Mouse (Mus musculus): ENCODE data around the gene Phlpp1.

Phlpp1 gene

DNA sequence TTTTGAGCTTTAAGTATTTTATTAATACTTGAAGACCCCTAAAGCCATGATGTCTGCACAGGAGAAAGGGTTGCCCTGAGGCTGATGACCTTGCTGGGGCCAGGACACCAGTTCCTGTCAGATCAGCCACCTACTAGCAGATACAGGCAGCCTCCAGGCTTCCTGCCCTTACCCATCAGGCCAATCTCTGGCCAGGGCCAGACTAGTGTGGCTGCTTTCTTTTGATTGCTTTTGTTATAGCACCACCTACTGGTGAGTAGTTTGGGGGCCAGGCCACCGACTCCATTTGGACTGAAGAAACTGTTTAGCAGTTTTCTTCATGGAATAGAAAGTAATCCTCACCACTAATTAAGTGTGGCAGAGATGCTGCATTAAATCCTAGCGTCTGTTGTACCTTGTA, 223.9 kb downstream of the Phlpp1 start:
- WGBS, result 11% methylated on average over 2 of the region's 2 CpGs

DNA sequence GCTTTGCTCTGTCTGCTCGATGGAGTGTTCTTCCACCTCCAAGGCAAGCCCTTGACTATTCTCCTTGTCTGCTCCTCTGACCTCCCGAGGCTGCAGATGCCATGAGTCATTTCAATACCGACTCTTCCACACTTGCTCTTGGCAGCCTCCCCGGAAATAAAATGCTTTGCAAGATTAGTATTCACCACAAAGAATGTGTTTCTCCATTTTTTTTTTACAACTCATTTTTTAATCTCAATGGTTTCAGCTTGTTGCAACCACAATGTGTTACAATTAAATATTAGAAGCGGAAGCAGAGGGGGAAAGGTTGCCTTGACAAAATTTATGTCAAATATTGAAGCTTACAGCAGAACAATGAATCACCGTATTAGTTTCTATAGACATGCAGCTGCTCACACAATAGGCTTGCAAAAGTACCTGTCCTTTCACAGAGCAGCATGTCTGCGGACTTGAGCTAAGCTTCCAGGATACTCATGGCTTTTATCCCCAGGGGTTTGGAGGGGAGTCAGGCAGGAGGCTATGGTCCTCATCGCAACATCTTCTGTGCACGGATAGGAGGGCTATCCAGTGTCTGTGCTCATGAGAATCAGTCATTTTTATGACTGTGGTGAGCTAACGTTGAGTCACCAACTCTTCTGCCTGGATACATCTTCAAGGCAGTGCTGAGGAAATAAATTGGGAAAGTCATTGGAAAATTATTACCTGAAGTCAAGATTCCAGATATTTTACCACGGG, 229.5 kb downstream of the Phlpp1 start:
- WGBS, result 56% methylated on average over 11 of the region's 11 CpGs

DNA sequence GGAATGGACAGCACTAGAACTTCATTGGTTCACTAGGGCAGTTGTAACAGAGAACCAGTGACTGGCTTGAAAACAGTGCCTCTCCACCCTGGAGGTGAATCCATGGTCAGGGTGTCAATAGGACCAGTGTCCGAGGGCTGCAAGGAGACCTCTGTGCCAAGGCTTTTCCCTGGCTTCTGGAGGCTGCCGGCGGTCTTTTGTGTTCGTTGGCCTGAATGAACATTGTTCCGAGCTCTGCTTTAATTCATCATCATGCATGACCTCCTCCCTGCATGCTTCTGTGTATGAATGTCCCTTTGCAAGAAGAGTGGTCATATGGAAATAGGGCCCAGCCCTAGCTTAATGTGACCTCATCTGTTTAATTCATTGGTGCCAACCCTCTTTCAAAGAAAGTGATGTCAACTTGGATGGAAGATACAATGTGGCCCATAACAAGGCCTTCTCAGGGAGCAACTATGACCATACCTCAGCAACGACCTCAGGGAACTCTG, 231.5 kb downstream of the Phlpp1 start:
- 73% methylated on average over 6 of the region's 6 CpGs for WGBS

DNA sequence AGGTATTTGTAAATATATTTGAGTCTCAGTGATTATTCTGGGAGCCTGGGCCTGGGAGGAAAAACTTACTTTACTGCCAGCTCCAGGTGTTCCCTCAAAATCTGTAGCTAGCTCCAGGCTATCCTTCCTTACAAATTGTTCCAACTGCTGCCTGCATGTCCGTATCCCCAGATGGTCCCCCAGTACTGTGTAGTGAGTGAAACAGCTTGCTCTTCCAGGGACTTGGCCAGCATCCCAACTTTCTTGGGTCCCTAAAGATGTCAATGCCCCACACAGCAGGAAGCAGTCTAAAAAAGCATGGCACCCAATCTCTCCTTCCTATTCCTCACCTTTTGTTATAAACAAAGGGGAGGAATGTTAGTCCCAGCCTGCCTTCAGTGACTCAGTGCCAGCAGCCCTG, 235.3 kb downstream of the Phlpp1 start:
- 36% methylated on average over 1 of the region's 1 CpGs for WGBS

DNA sequence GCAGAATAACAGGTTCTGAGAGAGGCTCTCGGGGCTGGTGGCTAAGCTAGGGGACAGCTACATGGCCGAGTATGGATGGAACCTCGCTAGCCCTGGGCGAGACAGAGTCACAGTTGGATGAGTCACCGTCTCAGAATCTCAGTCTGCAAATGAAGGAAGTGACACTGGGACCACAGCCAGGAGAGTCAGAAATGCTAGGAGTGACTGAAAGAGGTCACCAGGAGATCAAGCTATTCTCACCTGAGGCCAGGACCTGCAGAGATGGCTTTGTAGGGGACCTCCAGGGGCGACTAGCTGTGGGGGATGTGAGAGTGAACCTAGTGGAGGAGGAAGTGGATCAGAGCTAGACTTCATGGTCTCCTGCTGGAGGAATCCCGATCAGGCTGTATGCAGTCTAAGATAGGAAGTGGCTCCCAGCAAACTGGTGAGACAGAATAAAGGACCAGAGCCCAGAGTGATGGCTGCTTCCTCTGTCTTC, 236.4 kb downstream of the Phlpp1 start:
- WGBS, result 60% methylated on average over 7 of the region's 7 CpGs

DNA sequence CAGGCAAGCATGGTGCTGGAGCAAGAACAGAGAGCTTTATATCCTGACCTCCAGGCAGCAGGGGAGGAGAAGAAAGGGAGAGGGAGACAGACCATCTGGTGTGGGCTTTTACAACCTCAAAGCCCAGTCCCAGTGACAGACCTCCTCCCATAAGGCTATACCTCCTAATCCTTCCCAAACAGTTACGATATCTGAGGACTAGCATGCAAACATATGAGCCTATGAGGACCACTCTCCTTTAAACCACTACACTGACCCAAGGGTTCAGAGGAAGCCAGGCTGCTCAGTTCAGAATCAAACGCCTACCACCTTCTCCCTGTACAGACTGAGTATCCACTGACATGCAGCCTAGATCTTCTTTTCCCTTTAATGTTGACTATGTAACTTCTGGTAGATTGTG, 239.3 kb downstream of the Phlpp1 start:
- 90% methylated on average over 2 of the region's 2 CpGs for whole genome bisulfite sequencing

DNA sequence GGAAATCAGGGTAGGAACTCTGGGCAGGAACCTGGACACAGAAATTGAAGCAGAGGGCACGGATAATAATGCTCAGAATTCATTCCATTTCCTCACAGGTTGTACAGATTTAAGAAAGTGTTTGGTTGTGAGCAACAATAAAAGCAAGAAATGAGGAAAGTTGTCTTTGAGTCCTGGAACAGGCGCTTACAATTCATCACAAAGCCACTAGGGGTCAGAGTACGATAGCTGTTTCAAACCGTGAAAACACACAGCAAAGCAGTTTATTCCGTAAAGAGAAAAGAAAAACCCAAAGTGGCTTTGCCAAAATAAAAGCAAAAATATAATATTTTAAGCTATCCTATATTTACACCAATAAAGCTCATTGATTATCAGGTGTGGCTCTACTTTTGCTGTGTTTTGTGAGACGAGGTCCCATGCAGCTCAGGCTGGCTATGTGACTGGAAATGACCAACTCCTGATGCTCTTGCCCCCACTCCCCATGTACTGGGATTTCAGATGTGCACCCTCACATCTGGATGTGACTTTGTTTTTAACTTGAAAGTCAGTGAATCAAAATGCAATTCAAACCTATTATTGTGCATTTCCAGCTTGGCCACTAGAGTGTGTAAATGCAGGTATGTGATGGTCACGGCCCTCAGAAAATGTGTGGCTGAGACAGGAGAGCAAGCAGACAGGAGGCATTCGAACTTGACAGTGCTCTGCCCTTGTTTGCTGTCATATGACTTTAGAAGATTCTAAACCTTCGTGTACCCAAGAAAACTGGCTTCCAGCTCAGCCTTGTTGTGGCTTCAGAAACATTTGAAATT, 253.8 kb downstream of the Phlpp1 start:
- 31% methylated on average over 9 of the region's 9 CpGs for WGBS

DNA sequence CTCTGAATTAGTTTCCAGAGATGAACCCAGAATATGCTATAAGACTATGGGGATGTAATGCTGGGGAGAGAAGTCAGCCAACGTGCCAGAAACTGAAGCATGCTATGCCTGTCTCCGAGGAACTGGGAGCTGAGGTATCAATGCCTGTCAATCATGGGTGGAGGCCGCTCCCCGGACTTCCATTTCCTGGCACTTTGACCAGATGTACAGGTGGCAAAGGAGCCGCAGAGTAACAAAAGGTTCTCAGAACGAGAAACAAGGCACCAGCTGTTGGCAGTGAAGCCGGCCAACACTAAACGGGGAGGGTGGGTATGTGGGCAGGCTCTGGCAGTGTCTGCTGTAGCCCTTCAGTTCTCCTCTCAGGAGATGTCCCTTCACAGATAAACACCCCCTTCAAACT, 256.6 kb downstream of the Phlpp1 start:
- 19% methylated on average over 8 of the region's 8 CpGs for WGBS

DNA sequence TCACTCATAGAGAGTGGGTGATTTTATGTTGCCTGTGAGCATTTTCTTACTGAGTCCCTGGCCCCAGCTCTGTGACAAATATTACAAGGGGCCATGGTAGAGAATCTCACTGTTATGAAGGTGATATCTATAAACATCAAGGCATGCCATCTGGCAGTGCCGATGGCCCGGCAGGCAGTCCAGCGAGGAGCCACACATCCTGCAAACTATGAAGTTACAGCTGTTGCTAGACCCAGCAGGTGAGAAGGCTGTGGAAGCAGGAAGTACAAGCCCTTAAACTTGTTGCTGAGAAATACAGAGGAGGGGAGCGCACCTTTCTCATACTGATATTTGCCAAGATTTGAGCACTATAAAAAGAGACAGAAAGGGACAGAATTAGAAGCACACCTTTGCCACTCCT, 257.0 kb downstream of the Phlpp1 start:
- WGBS, result 35% methylated on average over 4 of the region's 4 CpGs

DNA sequence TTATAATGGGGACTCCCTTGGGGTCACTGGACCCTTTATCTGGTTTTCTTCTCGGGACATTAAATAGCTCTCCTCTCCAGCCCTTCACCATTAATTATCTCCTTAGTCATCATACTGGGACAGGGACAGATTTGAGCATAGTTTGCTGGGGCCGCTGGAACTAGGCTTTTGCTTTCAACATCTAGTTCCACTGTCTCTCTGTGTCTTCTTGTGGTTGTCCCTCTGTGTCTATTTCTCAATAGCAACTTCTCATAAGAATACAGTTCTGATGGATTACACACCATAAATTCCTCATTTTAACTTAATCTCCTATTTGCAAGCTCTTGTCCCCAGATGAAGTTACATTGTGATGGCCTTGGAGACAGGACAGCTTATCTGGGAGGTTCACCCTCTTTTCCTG, 262.0 kb downstream of the Phlpp1 start:
- WGBS, result 80% methylated on average over 2 of the region's 2 CpGs

Data from cerebral cortex, adult 2 months (tissue).